Mouse (Mus musculus) ovary, adult 18-20 months (tissue): Measurements from ENCODE around the gene Tead1.

Experiments used
- DNase-seq: peaks from one replicate; pipeline ENCODE4 v3.0.0; 2022; ENCODE audit warnings: low spot score, mixed read lengths

Gene Tead1

DNA sequence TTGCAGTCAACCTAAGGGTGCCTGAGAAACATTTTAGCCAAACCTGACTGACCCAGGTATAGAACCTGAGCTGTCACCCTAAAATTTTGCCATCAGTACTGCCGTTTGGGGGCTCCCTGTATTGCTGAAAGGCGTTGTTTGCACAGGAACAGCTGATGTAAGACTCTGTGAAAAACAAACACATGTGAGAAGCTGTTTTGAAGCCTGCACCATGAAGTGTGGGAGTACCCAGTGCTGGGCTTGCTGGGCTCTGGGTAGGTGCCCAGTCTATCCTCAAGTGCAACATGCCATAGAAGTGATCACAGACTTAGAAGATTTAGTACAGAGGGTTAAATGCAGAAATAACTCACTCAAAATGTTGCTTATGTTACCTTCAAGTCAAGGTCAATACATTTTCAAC lies 49.3 kb downstream of the Tead1 start:
- DNase-seq = no peak

DNA sequence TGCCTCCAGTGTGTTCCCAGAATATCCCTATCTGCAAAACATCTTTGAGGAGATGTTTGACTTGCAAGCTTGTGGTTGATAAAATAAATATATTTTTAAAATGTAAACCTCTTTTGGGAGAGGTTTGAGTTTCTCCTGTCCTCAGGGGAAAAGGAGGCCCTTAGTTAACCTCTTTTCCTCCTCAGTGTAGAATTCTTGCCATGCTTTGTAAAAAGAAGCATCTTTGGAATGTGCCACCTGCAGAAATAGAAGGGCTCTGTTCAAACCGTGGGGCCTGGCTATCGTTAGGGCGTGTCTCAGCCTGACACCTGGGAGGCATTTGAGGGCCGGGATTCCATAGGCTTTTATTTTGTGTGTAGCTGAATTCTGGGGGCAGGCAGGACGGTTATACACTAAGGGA lies 51.1 kb downstream of the Tead1 start:
- DNase-seq = no peak

DNA sequence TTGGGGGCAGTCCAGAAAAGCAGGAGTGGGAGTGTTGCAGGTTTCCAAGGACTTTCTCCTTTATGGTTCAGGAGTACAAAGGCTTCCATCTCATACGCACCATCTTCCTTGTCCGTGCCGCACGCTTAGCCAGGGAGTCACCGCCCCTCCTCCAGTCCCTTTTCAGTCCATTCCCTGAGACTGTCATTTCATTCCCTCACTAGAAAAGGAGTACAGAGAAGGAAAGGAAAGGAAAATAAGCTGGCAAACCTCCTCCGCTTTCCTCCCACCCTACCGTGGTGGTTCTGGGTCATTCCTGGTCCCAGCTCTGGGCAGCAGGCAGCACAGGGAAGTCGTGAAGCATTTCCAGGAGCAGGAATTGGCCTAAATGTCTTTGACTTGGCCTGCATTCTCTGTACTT lies 52.5 kb downstream of the Tead1 start:
- DNase-seq = no peak

DNA sequence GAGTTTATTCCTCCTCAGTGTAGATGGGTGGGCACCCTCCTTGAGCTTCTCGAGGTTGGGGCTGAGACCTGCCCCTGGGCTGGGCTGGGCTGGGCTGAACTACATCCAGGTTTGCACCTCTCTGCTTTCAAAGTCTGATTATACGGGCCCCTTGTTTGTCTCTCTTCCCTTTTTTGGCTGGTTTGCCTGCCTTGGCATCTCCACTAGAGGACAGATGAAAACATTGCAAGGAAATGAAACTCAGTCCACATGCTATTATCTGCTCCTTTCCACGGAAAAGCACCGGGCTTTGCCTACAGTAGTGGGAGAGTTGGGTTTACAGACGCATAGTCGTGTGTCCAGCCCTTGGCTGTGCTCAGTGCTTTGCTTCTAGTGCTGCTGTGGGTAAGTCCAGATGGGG lies 60.1 kb downstream of the Tead1 start:
- no peak for DNase-seq

DNA sequence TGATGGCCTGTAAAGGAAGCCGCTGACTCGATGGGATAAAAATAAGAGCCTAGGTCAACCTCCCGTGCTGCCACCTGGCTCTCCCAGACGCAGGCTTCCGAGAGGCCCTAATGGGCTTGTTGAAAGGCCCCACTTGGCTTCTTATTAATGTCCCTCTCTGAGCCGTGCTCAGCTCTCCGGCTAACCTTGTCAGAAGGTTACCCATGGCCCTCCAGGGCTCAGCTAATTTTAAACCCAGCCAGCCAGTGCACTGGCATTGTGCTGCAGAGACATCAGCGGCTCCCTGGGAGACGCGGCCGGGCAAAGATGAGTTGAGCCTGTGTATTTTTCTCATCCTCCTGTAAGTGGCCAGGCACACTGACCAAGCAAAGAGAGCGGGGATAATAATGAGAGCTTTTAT lies 62.7 kb downstream of the Tead1 start:
- no peak for DNase-seq

DNA sequence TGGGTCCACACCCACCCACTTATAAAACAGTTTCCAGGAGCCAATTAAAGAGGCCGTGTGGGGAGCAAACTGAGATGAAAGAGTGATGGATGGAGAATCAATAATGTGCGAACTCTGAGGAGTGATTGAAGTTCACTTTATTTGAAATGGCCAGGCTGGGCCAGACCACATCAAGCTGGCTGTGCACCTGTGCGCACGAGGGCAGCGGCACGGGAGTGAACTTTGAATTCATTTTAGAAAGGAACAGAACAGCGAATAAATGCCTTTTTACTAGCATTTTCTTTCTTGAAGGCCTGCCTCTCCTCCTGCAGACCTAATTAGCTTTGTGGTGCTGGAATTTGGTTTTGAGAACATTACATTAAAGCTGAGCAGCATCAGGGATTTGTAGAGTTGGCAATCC lies 63.9 kb downstream of the Tead1 start:
- no peak for DNase-seq

DNA sequence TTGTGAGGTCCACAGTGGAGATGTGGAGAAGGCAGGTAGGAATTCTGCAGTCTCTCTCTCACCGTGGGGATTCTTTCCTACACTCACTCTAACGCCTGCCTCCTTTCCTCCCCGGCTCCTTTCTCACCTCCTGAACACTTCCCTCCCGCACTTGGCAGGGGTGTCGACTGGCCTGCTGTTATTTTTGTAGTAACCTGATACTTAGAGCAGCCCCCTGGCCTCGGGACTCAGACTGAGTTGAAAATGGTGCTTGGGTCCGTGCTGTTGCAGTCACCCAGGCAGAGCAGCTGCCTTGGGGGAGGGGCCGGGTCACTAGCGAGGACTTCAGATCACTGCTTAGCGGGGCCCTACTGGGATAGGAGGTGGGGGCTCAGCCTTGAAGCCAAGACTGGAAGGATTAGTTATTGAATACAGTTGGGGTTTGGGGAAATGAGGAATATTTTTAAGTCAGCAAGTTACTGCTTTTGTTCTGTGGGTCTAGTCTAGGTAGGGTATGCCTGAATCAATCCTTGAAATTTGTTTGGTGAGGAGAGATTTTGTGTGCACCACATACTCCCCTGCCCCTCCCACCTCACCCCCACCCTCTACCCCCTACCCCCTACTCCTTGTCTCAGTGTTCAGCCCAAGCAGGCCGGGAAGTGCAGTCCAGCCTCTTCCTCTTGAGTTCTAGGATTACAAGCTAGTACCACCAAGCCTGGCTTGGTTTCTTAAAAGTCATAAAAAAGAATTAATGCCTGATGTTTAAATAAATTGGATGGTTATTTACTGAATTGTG lies 64.7 kb downstream of the Tead1 start:
- DNase-seq = peak; percentile 26

DNA sequence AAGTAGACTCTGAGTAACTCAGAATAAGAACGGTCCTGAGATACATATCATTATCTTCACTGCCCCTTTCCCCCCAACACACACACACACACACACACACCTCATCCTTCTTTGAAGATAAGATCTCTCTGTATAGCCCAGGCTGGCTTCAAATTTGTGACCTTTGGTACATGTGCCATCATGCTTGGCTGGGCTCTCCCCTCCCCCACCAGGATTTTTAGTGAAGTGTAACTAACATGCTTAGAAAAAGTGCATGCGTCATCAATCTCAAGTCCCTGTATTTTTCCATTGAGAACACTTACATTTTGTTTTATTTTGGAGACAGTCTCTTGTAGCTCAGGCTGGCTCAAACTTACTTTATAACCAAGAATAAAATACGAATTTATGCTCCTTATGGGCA lies 68.1 kb downstream of the Tead1 start:
- no peak for DNase-seq

DNA sequence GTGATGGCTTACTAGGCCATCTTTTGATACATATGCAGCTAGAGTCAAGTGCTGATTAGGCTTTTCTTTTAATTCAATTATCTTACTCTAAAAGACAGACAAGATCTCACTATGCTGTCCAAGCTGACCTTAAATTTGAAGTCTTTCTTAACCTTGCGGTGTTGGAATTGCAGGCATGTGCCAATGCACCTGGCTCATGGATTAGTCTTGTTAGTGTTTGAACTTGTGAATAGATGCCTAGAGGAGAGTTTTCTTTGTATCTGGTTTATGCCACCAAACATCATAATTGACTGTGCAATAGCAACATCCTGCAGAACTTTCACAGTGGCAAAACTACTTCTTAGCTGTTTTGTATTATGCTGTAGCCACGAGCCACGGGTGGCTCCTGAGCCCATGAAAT lies 68.7 kb downstream of the Tead1 start:
- no peak for DNase-seq

DNA sequence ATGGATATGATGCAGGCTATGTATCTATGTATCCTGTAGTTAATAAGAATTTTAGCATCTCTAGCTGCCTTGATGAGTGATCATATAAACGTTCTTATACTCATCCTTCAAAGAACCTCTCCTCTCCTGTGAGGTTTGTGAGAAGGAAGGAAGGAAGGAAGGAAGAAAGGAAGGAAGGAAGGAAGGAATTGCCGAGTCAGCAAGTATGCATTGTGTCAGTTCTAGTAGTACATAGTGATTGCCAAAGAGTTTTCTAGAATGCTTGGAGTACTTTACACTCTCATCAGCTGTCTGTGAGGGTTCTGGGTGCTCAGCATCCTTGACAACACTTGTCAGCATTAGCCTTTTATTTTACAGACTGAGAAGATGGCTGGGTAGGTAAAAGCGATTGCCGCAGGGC lies 69.2 kb downstream of the Tead1 start:
- DNase-seq = no peak

DNA sequence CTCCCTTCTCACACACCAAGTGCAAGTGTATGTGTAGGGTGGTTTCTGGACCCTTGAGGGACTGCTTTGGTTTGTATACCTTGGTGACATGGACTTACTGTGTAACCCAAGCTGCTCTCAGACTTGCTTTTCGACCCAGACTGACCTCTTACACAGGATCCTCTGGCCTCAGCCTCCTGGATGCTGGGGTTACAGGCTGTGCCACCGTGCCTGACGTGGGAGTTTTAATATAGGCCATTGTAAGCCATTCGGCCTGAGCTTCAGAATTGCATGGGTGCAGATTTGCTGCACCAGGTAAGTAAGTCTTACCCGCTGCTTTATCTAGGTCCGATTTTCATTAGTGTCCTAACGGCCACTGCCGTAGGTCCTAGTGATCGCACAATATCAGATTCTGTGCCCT lies 71.0 kb downstream of the Tead1 start:
- no peak for DNase-seq

DNA sequence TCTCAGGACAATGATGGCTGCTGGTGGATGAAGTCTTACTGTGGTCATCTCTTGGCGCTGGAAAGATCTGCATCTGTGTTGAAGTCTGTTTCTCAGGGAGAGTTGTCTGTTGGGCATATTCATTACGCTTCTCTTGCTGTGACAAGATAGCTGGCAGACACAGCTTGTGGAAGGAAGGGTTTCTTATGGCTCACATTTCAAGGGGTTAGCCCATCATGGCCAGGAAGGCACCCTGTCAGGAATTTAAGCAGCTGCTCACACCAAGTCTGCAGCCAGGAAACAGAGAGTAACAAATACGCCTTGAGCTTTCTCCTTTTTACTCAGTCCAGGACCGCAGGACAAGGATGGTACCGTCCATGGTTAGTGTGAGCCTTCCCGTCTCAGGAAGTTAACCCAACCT lies 73.2 kb downstream of the Tead1 start:
- no peak for DNase-seq

DNA sequence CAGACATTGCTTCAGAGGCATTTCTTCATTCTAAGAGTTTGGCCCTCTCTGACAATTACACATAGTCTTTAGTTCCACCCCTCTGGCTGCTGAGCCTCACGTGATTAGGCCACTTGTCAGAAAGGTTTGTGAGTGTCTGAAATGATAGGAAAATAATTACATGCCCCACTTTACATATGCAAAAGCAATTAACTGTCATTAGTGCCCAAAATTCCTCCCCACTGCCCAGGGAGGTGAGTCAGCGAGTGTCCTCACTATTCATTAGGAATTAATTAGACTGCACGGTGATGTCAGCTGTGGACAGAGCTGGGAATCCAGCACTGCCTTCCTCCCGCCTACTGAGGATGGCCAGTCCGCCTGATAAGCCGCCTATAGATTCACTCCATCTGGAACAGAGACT lies 74.2 kb downstream of the Tead1 start:
- no peak for DNase-seq

DNA sequence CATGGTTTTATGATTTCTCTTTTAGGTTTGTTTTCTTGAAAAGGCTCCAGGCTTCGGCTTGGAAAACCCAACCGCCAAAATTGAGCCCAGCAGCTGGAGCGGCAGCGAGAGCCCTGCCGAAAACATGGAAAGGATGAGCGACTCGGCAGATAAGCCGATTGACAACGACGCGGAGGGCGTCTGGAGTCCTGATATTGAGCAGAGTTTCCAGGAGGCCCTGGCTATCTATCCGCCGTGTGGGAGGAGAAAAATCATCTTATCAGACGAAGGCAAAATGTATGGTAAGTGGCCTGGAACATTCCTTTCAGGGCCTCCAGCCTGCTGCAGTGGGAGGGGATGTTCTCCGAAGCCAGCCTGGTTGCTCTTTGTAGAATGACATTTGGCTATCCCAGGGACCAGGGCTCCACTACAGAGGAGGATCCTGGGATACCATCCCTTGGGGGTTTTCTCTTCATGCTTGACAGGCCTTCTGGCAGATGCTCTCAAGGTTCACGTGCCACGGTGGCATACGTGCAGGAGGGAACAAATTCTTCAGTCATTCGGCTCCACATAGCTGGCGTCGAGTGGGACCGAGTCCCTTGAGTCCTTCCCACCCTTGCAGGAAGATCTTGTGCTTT lies 80.3 kb downstream of the Tead1 start:
- no peak for DNase-seq

DNA sequence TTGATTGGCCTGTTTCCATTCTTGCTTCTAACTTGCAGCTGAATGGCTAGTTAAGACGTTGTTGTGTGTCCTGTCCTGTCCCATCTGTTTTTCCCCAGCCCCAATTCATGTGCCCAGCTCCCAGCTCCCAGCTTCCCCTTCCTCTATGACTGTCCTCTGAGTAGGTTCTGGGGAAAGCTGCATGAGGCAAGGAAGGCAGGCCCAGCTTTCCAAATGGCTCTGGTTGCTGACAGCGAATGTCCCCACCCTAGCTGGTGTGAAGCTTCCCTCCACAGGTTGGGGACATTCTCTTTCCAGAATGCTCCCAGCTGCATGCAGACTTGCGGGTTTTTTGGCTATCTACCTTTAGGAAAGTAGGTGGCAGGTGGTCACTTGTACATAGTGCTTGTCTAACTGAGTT lies 81.2 kb downstream of the Tead1 start:
- no peak for DNase-seq

DNA sequence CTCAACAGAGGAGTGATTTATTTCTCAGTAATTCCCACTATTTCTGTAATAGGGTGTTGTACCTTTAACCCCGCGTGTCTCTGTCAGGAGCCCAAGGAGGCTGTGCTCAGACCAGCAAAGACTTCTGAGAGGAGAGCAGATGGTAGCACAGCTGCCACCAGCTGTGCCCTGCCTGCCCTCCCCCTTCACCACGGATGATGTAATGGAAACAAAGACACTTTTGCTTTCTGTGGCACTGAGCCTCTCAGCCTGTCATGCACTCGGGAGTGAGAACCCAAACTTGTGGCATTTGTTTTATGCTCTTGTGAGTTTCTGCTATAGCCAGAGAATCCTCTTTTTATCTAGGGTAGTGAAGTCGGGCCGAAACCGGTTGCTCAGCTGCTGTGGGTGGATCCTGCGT lies 81.7 kb downstream of the Tead1 start:
- DNase-seq = no peak

DNA sequence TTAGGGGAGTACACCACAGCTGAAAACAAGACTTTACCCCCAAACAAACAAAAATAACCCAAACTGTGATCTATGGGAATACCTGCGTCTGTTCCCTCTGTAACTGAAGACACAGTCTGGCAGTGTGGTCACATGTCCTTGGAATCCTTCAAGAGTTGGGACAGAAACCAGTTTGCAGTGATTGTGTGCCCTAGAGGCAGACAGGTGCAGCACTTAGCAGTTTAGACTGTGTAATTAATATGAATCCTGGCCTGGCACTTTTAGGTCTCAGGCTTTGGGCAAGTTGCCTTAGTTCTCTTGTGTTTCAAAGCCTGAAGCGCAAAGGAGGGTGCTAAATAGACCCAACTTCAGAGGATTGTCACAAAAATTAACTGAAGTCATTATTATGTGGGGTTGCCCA lies 83.8 kb downstream of the Tead1 start:
- no peak for DNase-seq

DNA sequence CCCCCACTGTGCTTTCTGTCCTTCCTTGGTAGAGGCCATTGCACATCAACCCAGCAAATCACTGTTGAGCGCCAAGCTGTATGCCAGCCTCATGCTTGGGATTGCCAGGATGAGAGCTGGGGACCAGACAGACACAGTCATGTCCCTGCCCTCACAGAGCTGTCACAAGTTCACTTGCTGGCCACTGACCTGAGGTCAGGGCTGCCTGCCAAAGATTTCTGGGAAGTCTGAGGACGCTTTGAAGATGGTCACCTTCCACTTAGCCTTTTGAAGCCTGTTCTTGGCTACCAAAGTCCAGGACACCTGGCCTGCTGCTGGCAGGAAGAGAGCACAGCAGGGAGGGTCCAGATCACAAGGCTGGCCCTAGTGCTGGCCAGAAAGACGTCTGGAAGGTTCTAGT lies 84.4 kb downstream of the Tead1 start:
- no peak for DNase-seq

DNA sequence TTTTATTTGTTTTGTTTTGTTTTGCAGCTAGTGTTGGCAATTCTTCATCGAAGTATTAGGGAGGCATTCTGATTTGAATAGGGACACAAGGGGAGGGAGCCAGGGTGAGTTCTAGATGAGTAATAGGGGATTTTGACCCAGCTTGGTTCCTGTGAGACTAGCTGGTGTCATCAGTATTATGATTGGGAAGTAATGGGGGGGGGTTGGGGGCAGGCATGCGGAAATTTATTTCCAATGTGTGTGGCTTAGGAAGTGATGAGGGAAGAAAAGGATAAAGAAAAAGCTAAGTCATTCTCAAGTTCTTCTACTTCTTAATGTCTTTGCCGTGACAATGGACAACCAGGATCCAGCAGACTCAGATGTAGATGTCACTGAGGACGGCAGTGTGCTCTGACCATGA lies 85.8 kb downstream of the Tead1 start:
- no peak for DNase-seq

DNA sequence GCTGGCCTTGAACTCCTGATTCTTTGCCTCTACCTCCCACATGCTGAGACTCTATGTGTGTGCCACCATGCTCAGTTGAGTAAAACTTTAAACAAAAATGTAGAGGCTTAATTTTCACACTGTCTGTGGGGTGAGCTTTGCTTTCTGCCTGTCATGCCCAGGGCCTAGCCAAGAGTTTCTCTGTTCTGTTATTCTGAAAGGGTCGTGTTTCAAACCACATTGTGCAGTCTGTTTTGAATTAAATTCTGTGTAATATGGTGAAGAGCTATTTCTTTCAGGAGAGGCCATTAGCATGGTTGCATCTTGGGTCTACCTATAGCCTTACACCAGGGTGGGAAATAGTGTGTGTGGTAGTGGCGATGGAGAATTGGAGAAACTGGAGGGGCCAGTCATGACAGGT lies 90.7 kb downstream of the Tead1 start:
- no peak for DNase-seq

DNA sequence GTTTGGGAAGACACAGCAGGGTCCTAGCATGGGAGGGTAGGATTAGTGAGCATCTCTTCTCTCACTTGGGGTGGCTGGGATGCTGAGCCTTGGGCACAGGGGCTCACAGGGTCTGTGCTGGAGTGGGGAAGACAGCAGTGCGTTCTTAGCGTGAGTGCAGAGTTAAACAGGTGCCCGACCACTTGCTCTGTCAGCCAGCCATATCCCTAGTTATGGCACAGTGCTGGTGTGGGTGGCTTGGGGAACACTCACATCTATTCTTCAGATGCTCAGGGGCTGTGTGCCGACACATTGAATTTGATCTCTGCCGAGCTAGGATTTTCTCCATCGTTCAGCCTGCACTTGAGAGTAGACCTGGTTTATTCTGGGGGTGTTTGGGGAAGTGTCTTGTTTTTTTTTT lies 92.3 kb downstream of the Tead1 start:
- no peak for DNase-seq

DNA sequence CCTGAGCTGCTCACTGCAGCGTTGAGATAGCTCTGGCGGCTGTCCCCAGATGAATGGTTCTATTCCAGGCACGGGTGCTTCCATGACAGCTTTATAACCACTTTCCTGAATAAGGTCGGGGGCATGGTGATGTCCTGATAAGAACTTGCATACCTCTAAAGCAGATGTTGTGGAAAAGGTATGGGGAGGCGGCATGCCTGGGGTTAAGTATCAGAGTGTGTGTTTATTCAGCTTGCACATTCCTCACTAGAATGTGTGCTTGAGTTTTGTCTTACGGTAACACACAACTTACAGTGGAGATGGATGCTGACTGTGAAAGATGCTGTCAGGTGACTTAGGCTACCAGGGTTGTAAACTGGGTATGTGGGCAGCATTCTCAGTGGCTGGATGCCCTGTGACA lies 93.7 kb downstream of the Tead1 start:
- DNase-seq = no peak

DNA sequence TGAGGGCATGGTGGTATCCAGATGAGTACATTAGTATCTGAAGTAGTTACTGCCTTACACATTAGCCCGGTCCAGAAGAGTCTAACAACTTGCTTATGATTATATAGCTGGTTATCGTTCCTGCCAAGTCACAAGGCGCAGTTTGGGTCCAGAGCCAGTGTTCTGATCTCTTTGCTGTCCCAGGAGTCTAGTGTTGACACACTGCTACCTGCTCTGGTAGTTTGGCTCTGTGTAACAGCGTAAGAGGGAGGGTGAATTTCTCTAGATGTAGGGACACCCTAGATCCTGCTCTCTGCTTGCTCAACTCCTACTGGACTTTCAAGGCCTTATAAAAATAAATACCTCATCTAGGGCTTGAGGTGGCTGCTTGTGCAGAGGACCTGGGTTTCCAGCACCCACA lies 94.5 kb downstream of the Tead1 start:
- DNase-seq = no peak

DNA sequence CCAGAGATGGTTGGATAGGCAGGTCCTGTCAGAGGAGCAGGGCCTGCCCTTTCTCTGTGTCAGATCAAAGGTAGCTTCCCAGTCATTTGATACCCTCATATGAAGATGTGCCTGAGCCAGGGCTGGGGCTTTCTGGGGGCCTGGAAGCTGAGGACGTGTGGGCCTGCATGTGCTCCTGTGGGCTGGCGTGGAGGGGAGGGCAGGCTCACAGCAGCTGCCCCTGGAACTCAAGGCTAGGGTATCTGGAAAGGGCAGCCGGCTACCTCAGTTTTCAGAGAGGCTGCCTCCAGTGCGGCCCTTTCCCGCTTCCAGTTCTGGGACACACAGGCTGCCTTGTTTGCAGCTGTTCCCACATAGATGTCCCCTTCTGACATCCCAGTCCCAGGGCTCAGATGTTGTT lies 96.7 kb downstream of the Tead1 start:
- no peak for DNase-seq
